Mouse (Mus musculus) telencephalon, adult 2 months (tissue): ENCODE measurements at regions not wholly inside any gene's neighbourhood (a gene's known extent, or its start where the extent isn't known, plus 50 kb on each side); places are given as distances from the start of the nearest gene placed in this dataset.

Experiments
- DNase-seq: peaks from one replicate; pipeline ENCODE4 v3.0.0-alpha.2; 2011; ENCODE audit warnings: low read depth, low spot score

DNA sequence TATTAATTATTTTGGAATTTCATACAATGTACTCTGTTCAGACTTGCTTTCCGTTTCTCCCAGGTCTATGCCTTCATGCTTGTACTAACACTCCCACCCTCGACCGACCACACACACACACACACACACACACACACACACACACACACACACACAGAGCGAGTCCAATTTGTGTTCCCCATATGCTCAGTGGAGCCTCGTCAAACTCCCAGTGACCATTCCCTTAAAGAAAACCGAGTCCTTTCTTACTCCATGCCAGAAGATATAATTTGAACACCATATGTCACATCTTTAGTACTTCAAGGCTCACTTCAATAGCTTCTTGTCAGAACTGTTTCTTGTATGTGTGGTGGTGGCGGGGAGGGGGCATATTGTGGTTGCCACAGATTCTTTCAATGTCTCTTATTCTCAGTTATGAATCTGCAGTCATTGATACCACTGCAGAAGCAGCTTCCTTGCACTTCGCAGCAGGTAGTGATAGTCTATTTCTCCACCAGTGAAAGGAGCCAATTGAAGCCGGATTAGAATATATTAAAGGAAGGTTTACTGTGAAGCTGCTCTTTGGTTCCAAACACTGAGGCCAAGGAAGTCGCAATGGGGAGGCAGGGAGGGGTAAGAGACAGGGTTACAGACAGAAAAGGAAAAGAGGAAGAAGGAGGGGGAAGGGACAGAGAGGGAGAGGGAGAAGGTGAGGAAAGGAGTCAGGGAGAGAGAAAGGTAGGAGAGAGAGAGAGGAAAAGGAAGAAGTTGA is 672.3 kb downstream of the Vgll3 start:
- DNase-seq: no peak

- DNase-seq: peak; percentile 12
These were observed 680.5 kb downstream of the Vgll3 start for GRCm38 (mm10) chr16:66495532-66495931.
